Mouse (Mus musculus): ENCODE results near the gene Kif26b. TPM values are rescaled to one million over a fixed set of nuclear protein-coding genes. Genes with fewer than 3 reads are reported as not detected.

Kif26b gene
- polyA plus RNA-seq, 1 experiment from 2014 or later, result 23.7 TPM

- peak; percentile 65; the same call in 1 of the 2 replicates for ATAC-seq (ENCODE audit: insufficient number of reproducible peaks, low FRiP score, low TSS enrichment, low read depth)
- H3K4me3 ChIP-seq (ENCODE audit: low read depth, low read length), result no peak overlapping the region
- DNase-seq (ENCODE audit: low spot score), result peak; percentile 74
- WGBS, result 17% methylated on average over 7 of the region's 7 CpGs
- H3K4me1 ChIP-seq (ENCODE audit: control insufficient read depth, insufficient read depth, low read length), result peaks cover 66% of the 10 kb centered on the region
- peak overlapping the region; percentile 88 for H3K27ac ChIP-seq (replicated peaks; ENCODE audit: low read depth, low read length)
- H3K36me3 ChIP-seq (ENCODE audit: control insufficient read depth, insufficient read depth, low read length), result no peaks in the 10 kb centered on the region
- H3K9me3 ChIP-seq (ENCODE audit: control insufficient read depth, low read length), result no peaks in the 10 kb centered on the region
- no peaks in the 10 kb centered on the region for H3K27me3 ChIP-seq (ENCODE audit: control insufficient read depth, insufficient read depth, low read length)
- no peak overlapping the region; the same call in 1 of the 2 replicates for H3K4me2 ChIP-seq (ENCODE audit: low read depth, severe bottlenecking)
- H3K9ac ChIP-seq (ENCODE audit: low read length), result no peak overlapping the region
Measured at GRCm38 (mm10) chr1:178568551-178569545, 39.9 kb downstream of the Kif26b start.

GRCm38 (mm10) chr1:178571009-178571408, 42.1 kb downstream of the Kif26b start:
- H3K27me3 ChIP-seq (ENCODE audit: control insufficient read depth, insufficient read depth, low read length), result no peaks in the 10 kb centered on the region
- H3K4me2 ChIP-seq (ENCODE audit: low read depth, severe bottlenecking), result no peak overlapping the region
- peaks cover 56% of the 10 kb centered on the region for H3K4me1 ChIP-seq (ENCODE audit: control insufficient read depth, insufficient read depth, low read length)
- no peak for ATAC-seq (ENCODE audit: insufficient number of reproducible peaks, low FRiP score, low TSS enrichment, low read depth)
- peak overlapping the region; percentile 57 for H3K27ac ChIP-seq (replicated peaks; ENCODE audit: low read depth, low read length)
- 11% methylated on average over 4 of the region's 4 CpGs for WGBS
- H3K9ac ChIP-seq (ENCODE audit: low read length), result no peak overlapping the region
- peaks cover 3% of the 10 kb centered on the region; the same call in 1 of the 2 replicates for H3K36me3 ChIP-seq (ENCODE audit: control insufficient read depth, insufficient read depth, low read length)
- H3K4me3 ChIP-seq (ENCODE audit: low read depth, low read length), result no peak overlapping the region
- DNase-seq (ENCODE audit: low spot score), result peak; percentile 57
- peaks cover 4% of the 10 kb centered on the region; the same call in 1 of the 2 replicates for H3K9me3 ChIP-seq (ENCODE audit: control insufficient read depth, low read length)

GRCm38 (mm10) chr1:178571885-178572444, 43.0 kb downstream of the Kif26b start:
- no peak overlapping the region for H3K4me3 ChIP-seq (ENCODE audit: low read depth, low read length)
- no peaks in the 10 kb centered on the region for H3K27me3 ChIP-seq (ENCODE audit: control insufficient read depth, insufficient read depth, low read length)
- H3K36me3 ChIP-seq (ENCODE audit: control insufficient read depth, insufficient read depth, low read length), result peaks cover 3% of the 10 kb centered on the region; the same call in 1 of the 2 replicates
- WGBS, result 19% methylated on average over 13 of the region's 13 CpGs
- H3K9me3 ChIP-seq (ENCODE audit: control insufficient read depth, low read length), result peaks cover 4% of the 10 kb centered on the region; the same call in 1 of the 2 replicates
- peaks cover 51% of the 10 kb centered on the region for H3K4me1 ChIP-seq (ENCODE audit: control insufficient read depth, insufficient read depth, low read length)
- 0 out of 2 replicates have a peak, but pooled peaks have one; percentile 14 for ATAC-seq (ENCODE audit: insufficient number of reproducible peaks, low FRiP score, low TSS enrichment, low read depth)
- H3K9ac ChIP-seq (ENCODE audit: low read length), result no peak overlapping the region
- DNase-seq (ENCODE audit: low spot score), result peak; percentile 47
- no peak overlapping the region for H3K4me2 ChIP-seq (ENCODE audit: low read depth, severe bottlenecking)
- peak overlapping the region; percentile 57 for H3K27ac ChIP-seq (replicated peaks; ENCODE audit: low read depth, low read length)

GRCm38 (mm10) chr1:178573406-178574032, 44.6 kb downstream of the Kif26b start:
- Histone ChIP-seq H3K9ac (ENCODE audit: low read length) (no peak overlapping the region), H3K27me3 (ENCODE audit: control insufficient read depth, insufficient read depth, low read length) (no peaks in the 10 kb centered on the region), H3K4me1 (ENCODE audit: control insufficient read depth, insufficient read depth, low read length) (peaks cover 38% of the 10 kb centered on the region), H3K36me3 (ENCODE audit: control insufficient read depth, insufficient read depth, low read length) (peaks cover 3% of the 10 kb centered on the region; the same call in 1 of the 2 replicates), H3K9me3 (ENCODE audit: control insufficient read depth, low read length) (peaks cover 4% of the 10 kb centered on the region; the same call in 1 of the 2 replicates), H3K4me2 (ENCODE audit: low read depth, severe bottlenecking) (no peak overlapping the region), H3K27ac (replicated peaks; ENCODE audit: low read depth, low read length) (no peak overlapping the region), H3K4me3 (ENCODE audit: low read depth, low read length) (no peak overlapping the region)
- DNase-seq (ENCODE audit: low spot score), result no peak
- WGBS, result 40% methylated on average over 4 of the region's 4 CpGs
- no peak for ATAC-seq (ENCODE audit: insufficient number of reproducible peaks, low FRiP score, low TSS enrichment, low read depth)

DNA sequence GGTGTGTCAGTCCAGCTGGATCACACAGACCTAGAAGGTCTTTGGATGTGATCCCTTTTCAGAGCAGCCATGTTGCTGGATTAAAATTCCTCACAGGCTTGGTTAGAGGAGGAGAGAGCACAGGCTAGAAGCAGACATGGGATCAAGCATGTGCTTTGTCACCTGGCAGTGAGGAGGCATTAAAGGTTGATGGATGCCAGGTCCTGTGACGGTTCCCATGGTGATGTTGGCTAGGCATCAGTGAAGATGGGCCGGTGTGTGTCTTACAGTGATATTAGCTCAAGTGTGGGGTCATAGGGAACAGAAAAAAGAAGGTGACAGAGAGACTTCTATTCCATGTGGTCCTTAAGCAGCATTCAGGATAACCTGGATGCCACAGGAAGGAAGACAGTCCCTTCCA, 46.8 kb downstream of the Kif26b start:
- Histone ChIP-seq H3K9me3 (ENCODE audit: control insufficient read depth, low read length) (peaks cover 4% of the 10 kb centered on the region; the same call in 1 of the 2 replicates), H3K9ac (ENCODE audit: low read length) (no peak overlapping the region), H3K36me3 (ENCODE audit: control insufficient read depth, insufficient read depth, low read length) (peaks cover 3% of the 10 kb centered on the region; the same call in 1 of the 2 replicates), H3K4me3 (ENCODE audit: low read depth, low read length) (no peak overlapping the region), H3K27me3 (ENCODE audit: control insufficient read depth, insufficient read depth, low read length) (no peaks in the 10 kb centered on the region), H3K4me1 (ENCODE audit: control insufficient read depth, insufficient read depth, low read length) (peaks cover 32% of the 10 kb centered on the region), H3K27ac (replicated peaks; ENCODE audit: low read depth, low read length) (no peak overlapping the region), H3K4me2 (ENCODE audit: low read depth, severe bottlenecking) (no peak overlapping the region)
- WGBS, result 96% methylated on average over 2 of the region's 2 CpGs
- DNase-seq (ENCODE audit: low spot score) (no peak), ATAC-seq (ENCODE audit: insufficient number of reproducible peaks, low FRiP score, low TSS enrichment, low read depth) (no peak)

DNA sequence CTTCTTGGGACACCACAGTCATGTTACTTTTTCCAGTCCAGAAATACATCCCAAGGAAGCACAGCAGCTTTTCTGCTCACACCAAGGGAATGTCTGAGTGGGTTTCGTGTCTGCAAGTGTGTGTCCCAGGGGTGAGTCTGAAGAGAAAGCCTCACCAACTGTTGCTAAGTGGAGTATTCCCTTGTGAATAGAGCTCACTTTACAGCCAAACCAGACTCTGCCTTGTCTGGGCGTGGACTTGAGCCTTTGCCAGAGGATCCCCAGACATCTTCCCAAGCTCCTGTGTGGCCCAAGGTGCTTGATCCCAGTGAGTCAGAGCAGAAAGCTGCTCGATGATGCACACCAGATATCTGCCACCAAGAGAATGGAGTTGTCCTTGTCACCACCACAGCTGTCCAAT, 48.0 kb downstream of the Kif26b start:
- peaks cover 26% of the 10 kb centered on the region for H3K4me1 ChIP-seq (ENCODE audit: control insufficient read depth, insufficient read depth, low read length)
- H3K4me3 ChIP-seq (ENCODE audit: low read depth, low read length), result no peak overlapping the region
- 92% methylated on average over 3 of the region's 3 CpGs for WGBS
- no peak overlapping the region for H3K4me2 ChIP-seq (ENCODE audit: low read depth, severe bottlenecking)
- H3K9me3 ChIP-seq (ENCODE audit: control insufficient read depth, low read length), result peaks cover 4% of the 10 kb centered on the region; the same call in 1 of the 2 replicates
- no peak overlapping the region for H3K9ac ChIP-seq (ENCODE audit: low read length)
- ATAC-seq (ENCODE audit: insufficient number of reproducible peaks, low FRiP score, low TSS enrichment, low read depth) (no peak), DNase-seq (ENCODE audit: low spot score) (no peak)
- peaks cover 3% of the 10 kb centered on the region; the same call in 1 of the 2 replicates for H3K36me3 ChIP-seq (ENCODE audit: control insufficient read depth, insufficient read depth, low read length)
- H3K27me3 ChIP-seq (ENCODE audit: control insufficient read depth, insufficient read depth, low read length), result no peaks in the 10 kb centered on the region
- H3K27ac ChIP-seq (replicated peaks; ENCODE audit: low read depth, low read length), result no peak overlapping the region

DNA sequence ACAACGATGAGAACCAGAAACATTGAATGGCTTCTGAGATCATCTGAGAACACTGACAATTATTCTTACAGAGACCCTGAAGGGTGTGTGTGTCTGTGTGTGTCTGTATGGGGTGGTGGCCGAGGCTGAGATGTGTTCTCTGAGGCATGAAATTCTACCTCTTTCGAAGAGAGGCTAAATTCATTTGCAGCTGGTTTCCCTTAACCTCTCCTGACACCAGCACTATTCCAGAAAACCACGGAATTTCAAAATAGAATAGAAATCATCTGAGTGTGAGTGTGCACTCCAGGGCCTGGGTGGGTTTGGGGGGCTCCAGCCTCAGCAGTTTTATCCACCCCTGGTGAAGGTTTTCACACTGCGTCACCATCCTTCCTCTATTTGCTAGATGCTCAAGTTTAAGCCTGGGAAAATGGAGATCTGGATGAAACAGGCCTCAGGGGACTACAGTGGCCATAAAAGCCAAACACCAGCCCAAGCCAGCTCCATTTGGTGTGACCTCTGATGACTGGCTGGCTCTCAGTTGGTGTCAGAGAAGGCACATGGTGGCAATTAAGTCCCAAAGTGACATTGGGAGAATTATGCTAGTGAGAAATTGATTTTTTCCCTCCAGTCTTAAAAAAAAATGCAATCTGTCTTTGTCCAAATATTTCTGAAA, 56.6 kb downstream of the Kif26b start:
- Histone ChIP-seq H3K4me3 (ENCODE audit: low read depth, low read length) (no peak overlapping the region), H3K9ac (ENCODE audit: low read length) (no peak overlapping the region), H3K4me2 (ENCODE audit: low read depth, severe bottlenecking) (no peak overlapping the region), H3K27me3 (ENCODE audit: control insufficient read depth, insufficient read depth, low read length) (no peaks in the 10 kb centered on the region), H3K9me3 (ENCODE audit: control insufficient read depth, low read length) (no peaks in the 10 kb centered on the region), H3K4me1 (ENCODE audit: control insufficient read depth, insufficient read depth, low read length) (peaks cover 37% of the 10 kb centered on the region), H3K36me3 (ENCODE audit: control insufficient read depth, insufficient read depth, low read length) (no peaks in the 10 kb centered on the region), H3K27ac (replicated peaks; ENCODE audit: low read depth, low read length) (peak overlapping the region; percentile 72; the same call in 1 of the 2 replicates)
- ATAC-seq (ENCODE audit: insufficient number of reproducible peaks, low FRiP score, low TSS enrichment, low read depth) (0 out of 2 replicates have a peak, but pooled peaks have one; percentile 27), DNase-seq (ENCODE audit: low spot score) (peak; percentile 58)
- 20% methylated on average over 5 of the region's 5 CpGs for WGBS

Measured in limb, embryonic 11.5 days (tissue).